Mouse (Mus musculus): ENCODE measurements around the gene Muc20.

Muc20 gene

GRCm38 (mm10) chr16:32795177-32795576 lies 2.1 kb downstream of the Muc20 start:
- no peak for DNase-seq (ENCODE audit: low spot score)

GRCm38 (mm10) chr16:32790056-32790455 lies 7.2 kb downstream of the Muc20 start:
- no peak for DNase-seq (ENCODE audit: low spot score)

GRCm38 (mm10) chr16:32784840-32785239 lies 12.4 kb downstream of the Muc20 start:
- DNase-seq (ENCODE audit: low spot score): no peak

GRCm38 (mm10) chr16:32783324-32784062 lies 13.7 kb downstream of the Muc20 start:
- DNase-seq (ENCODE audit: low spot score): no peak

- DNase-seq (ENCODE audit: low spot score): no peak
Measured at GRCm38 (mm10) chr16:32778956-32779355, 18.3 kb downstream of the Muc20 start.

- no peak for DNase-seq (ENCODE audit: low spot score)
Measured at GRCm38 (mm10) chr16:32776676-32777075, 20.6 kb downstream of the Muc20 start.

GRCm38 (mm10) chr16:32766904-32767303 lies 30.3 kb downstream of the Muc20 start:
- no peak for DNase-seq (ENCODE audit: low spot score)

- DNase-seq (ENCODE audit: low spot score): no peak
Measured at GRCm38 (mm10) chr16:32764961-32765360, 32.3 kb downstream of the Muc20 start.

- no peak for DNase-seq (ENCODE audit: low spot score)
Measured at GRCm38 (mm10) chr16:32764550-32764949, 32.7 kb downstream of the Muc20 start.

GRCm38 (mm10) chr16:32750242-32751127 lies 46.8 kb downstream of the Muc20 start:
- DNase-seq (ENCODE audit: low spot score): no peak

GRCm38 (mm10) chr16:32745852-32746251 lies 51.4 kb downstream of the Muc20 start:
- DNase-seq (ENCODE audit: low spot score): no peak

GRCm38 (mm10) chr16:32742712-32743111 lies 54.5 kb downstream of the Muc20 start:
- no peak for DNase-seq (ENCODE audit: low spot score)

GRCm38 (mm10) chr16:32741366-32741765 lies 55.9 kb downstream of the Muc20 start:
- no peak for DNase-seq (ENCODE audit: low spot score)

GRCm38 (mm10) chr16:32740003-32740663 lies 57.1 kb downstream of the Muc20 start:
- no peak for DNase-seq (ENCODE audit: low spot score)

- DNase-seq (ENCODE audit: low spot score): no peak
Measured at GRCm38 (mm10) chr16:32736022-32736421, 61.2 kb downstream of the Muc20 start.

- no peak for DNase-seq (ENCODE audit: low spot score)
Measured at GRCm38 (mm10) chr16:32735586-32735985, 61.6 kb downstream of the Muc20 start, which contains the start of gene Muc4. Gene Muc4 (plus strand): TSS chr16:32735886.

GRCm38 (mm10) chr16:32733213-32733612 lies 64.0 kb downstream of the Muc20 start:
- DNase-seq (ENCODE audit: low spot score): no peak

- DNase-seq (ENCODE audit: low spot score): no peak
Measured at GRCm38 (mm10) chr16:32728730-32729129, 68.5 kb downstream of the Muc20 start.

- no peak for DNase-seq (ENCODE audit: low spot score)
Measured at GRCm38 (mm10) chr16:32728240-32728639, 69.0 kb downstream of the Muc20 start.
